Mouse (Mus musculus) embryonic facial prominence, embryonic 10.5 days (tissue): ENCODE measurements around the gene Mroh7. TPM values are rescaled to one million over a fixed set of nuclear protein-coding genes. Genes with fewer than 3 reads are reported as not detected.
A peak's percentile ranks its signal among the peaks of the same experiment; 100 is the strongest.

Source experiments
- DNase-seq: peaks from one replicate; pipeline ENCODE4 v3.0.0-alpha.2; 2017; ENCODE audit warnings: low spot score
- H3K27ac ChIP-seq: fragments of 300-500 bp; sonication (generic); replicated peaks from 2 replicates; pipeline ENCODE4 v1.5.1; 2016; ENCODE audit warnings: mild to moderate bottlenecking
- H3K27me3 ChIP-seq: fragments of 300-500 bp; sonication (generic); replicated peaks from 2 replicates; pipeline ENCODE4 v1.6.1; 2016; ENCODE audit warnings: low read depth, mild to moderate bottlenecking; ENCODE audit not compliant: poor library complexity, severe bottlenecking
- H3K36me3 ChIP-seq: fragments of 300-500 bp; sonication (generic); replicated peaks from 2 replicates; pipeline ENCODE4 v1.6.1; 2016; ENCODE audit warnings: mild to moderate bottlenecking, moderate library complexity
- H3K4me1 ChIP-seq: fragments of 300-500 bp; sonication (generic); 2 replicates; pipeline ENCODE4 v1.6.1; 2016
- H3K4me3 ChIP-seq: fragments of 300-500 bp; sonication (generic); 2 replicates; pipeline ENCODE4 v1.5.1; 2016; ENCODE audit warnings: mild to moderate bottlenecking, moderate library complexity
- H3K9me3 ChIP-seq: fragments of 300-500 bp; sonication (generic); 2 replicates; pipeline ENCODE4 v1.6.1; 2016; ENCODE audit warnings: mild to moderate bottlenecking
- WGBS: fragments of 180-500 bp; shearing (Covaris S2); methylation state at CpG from one replicate; pipeline ENCODE4 v1.1.7; 2016; 5-methylcytosine and 5-hydroxymethylcytosine counted together
- polyA plus RNA-seq: library from polyadenylated mRNA; unstranded; fragments of >200 nt; fragmentation: Nextera tagmentation; extraction: Ambion mirVana; gene quantifications from 2 replicates; pipeline ENCODE4 v1.2.1, GENCODE M21; 2016

The Mroh7 gene
- polyA plus RNA-seq, 1 experiment from 2014 or later, result 0.05 TPM

DNA sequence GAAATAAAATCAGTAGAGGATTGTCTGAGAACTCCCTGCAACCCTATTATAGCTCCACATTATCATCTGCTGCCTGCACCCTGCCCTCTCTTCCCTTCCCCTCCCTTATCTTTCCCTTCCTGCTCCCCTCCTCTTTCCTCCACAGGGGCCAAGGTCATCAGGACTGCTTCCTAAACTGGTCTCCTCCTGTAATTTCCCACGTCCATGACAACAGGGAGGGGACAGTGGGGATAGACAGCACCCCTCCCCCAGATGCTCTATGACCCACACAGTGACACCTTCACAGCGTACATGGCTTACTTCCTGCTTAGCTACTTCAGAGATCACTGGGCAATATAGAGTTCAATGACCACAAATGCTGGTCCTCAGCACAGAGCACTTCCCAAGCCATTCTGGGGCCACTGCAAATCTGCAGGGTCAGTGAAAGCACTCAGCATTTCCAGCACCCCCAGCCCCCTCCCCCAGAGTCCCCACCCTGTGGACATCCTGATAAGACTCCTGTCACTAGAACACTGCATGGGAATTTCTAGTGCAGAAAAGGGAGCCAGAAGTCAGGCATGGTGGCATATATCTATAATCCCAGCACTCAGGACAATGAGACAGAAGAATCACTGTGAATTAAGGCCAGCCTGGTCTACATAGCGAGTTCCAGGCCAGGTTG, 42.0 kb downstream of the Mroh7 start:
- no peak overlapping the region for H3K27ac ChIP-seq
- no peaks in the 10 kb centered on the region for H3K27me3 ChIP-seq
- no peak overlapping the region for H3K4me3 ChIP-seq
- no peaks in the 10 kb centered on the region; the same call in 1 of the 2 replicates for H3K9me3 ChIP-seq
- DNase-seq, result no peak
- H3K4me1 ChIP-seq, result peaks cover 8% of the 10 kb centered on the region; the same call in 1 of the 2 replicates
- no peaks in the 10 kb centered on the region for H3K36me3 ChIP-seq
- 52% methylated on average over 3 of the region's 3 CpGs for WGBS

DNA sequence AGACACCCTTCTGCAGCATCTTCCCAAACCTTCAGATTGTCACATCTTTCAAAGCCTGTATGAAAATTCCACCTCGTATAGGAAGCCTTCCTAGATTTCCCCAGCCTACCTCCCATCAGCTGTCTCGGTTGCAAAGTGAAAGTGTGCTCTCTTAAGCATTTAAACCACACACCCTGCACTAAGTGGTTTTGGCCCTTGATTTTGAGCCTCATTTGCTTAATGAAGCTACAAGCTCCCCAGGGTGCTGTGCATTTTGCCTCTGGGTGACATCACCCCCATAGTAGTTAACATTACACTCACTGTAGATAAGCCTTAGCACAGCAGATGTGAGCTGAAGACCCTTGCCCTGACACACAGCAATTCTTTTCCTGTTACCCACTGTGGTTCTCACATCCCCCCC, 49.8 kb downstream of the Mroh7 start:
- no peak overlapping the region for H3K27ac ChIP-seq
- H3K9me3 ChIP-seq, result no peaks in the 10 kb centered on the region; the same call in 1 of the 2 replicates
- 66% methylated on average over 2 of the region's 2 CpGs for WGBS
- no peak overlapping the region for H3K4me3 ChIP-seq
- H3K27me3 ChIP-seq, result no peaks in the 10 kb centered on the region
- peaks cover 9% of the 10 kb centered on the region for H3K4me1 ChIP-seq
- DNase-seq, result no peak
- H3K36me3 ChIP-seq, result peaks cover 16% of the 10 kb centered on the region

DNA sequence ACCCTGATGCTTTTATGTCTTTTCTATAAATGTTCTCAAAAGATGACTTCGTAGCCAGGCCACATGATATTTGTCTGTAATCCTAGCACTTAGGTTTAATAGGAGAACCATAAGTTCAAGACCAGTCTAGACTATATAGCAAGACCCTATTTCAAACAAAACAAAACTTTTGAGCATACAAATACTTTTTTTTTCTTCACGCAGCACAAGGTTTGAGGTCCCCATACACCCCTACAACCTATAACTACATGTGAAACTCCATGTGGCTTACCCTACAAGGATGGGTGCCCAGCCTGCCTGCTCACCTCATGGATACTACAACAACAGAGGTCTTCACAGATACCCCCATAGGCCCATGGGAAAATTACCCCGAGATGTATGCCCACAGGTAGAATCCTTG, 51.6 kb downstream of the Mroh7 start:
- H3K27me3 ChIP-seq, result no peaks in the 10 kb centered on the region
- H3K27ac ChIP-seq, result no peak overlapping the region
- DNase-seq, result no peak
- peaks cover 34% of the 10 kb centered on the region for H3K36me3 ChIP-seq
- H3K4me3 ChIP-seq, result peak overlapping the region; percentile 92
- H3K9me3 ChIP-seq, result no peaks in the 10 kb centered on the region
- H3K4me1 ChIP-seq, result peaks cover 9% of the 10 kb centered on the region
- 45% methylated on average over 3 of the region's 3 CpGs for WGBS

DNA sequence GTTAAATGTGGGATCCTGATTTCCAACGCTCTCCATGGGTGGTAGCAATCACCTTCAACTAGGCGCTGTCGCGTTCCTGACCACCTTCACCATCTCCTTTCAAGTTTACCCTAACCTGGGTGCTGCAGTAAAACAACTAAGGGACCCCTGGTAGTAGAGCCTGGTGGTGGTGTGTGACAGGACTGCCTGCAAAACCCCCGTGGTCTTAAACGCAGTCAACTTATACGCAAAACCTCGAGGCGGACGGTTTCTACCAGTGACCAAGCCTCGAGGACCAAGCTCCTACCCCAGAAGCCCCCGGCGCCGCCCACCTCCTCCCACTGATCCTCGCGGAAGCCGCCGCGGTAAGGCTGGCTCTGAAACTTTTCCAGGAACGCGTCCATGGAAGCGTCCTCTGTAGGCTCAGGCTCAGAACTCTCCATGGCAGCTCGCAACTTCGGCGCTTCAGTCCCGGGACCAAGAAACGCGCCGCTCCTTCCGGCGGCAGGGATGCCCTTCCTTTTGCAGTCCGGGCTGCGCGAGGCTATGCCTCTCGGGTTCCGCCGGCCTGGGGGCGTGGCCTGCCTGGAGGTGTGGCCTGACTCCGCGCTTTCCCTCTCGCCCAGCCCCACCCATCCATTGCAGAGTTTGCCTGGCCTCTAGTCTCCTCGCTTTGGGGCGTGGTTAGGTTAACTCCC, 52.1 kb downstream of the Mroh7 start, which contains the start of gene Ttc4:
Gene Ttc4 (minus strand): TSS at position 503 of the 677 bp plus-strand sequence.
- H3K36me3 ChIP-seq, result peaks cover 40% of the 10 kb centered on the region
- H3K9me3 ChIP-seq, result no peaks in the 10 kb centered on the region
- H3K27ac ChIP-seq, result peak within 1 kb of the TSS; percentile 87
- H3K4me3 ChIP-seq, result peak within 1 kb of the TSS; percentile 92
- no peaks in the 10 kb centered on the region for H3K27me3 ChIP-seq
- peaks cover 9% of the 10 kb centered on the region for H3K4me1 ChIP-seq
- peak; percentile 97 for DNase-seq
- under 1% methylated on average over 43 of the region's 43 CpGs for WGBS

DNA sequence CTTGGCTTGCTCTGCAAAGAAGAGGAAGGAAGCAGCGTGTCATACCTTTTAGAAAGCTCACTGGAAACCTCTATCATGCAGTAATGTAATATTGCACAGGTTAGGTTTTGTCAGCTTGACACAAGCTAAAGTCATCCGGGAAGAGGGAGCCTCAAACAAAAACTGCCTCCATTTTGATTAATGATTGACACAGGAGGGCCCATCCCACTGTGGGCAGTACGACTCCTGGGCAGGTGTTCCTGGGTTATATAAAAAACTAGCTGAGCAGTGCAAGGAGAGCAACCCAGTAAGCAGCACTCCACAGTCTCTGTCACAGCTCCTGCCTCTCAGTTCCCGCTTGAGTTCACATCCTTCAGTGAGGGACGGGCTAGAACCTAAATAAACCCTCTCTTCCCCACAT, 54.0 kb downstream of the Mroh7 start:
- no peaks in the 10 kb centered on the region for H3K9me3 ChIP-seq
- H3K36me3 ChIP-seq, result peaks cover 58% of the 10 kb centered on the region
- WGBS, result 94% methylated on average over 5 of the region's 5 CpGs
- DNase-seq, result no peak
- no peak overlapping the region for H3K4me3 ChIP-seq
- H3K4me1 ChIP-seq, result peaks cover 9% of the 10 kb centered on the region
- no peaks in the 10 kb centered on the region for H3K27me3 ChIP-seq
- no peak overlapping the region for H3K27ac ChIP-seq

DNA sequence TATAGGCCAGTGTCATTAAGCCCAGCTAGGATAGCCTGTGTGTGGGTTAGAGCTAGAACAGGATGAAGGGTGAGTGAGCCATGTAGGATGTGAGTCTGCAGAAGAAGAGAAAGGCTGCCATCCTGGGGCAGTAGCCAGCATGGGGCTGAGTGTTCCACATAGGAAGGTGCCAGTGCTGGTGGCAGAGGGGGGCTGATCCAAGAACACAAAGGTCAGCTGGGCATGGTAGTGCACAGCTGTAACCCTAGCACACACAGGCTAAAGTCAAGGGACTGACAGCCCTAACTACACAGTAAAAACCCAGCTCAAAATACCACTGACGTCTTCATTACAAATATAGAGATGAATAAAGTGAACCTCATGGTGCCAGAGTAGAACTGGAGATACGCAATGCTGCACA, 64.2 kb downstream of the Mroh7 start:
- Histone ChIP-seq H3K9me3 (no peaks in the 10 kb centered on the region), H3K36me3 (peaks cover 100% of the 10 kb centered on the region), H3K27ac (no peak overlapping the region), H3K4me1 (no peaks in the 10 kb centered on the region), H3K27me3 (no peaks in the 10 kb centered on the region), H3K4me3 (no peak overlapping the region)
- WGBS, result 88% methylated on average over 2 of the region's 2 CpGs
- no peak for DNase-seq

DNA sequence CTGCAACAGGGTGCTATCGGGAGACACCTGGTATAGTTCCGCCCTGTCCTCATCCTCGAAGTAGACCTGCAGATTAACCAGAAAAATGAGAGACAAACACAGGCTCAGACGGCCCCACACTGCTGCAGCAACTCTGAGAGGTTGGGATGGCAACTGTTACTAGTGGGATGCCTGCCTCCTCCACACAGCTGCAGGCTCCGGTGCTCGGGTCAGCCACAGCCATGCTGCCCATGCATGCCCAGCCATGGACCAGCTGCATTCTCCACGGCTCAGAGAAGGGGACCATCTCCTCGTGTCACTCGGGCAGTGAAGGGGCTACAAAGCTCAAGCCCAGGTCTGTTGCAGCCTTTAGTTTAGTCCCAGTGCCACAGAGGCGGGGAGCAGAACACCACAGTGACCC, 65.1 kb downstream of the Mroh7 start:
- H3K36me3 ChIP-seq, result peaks cover 100% of the 10 kb centered on the region
- no peak for DNase-seq
- 94% methylated on average over 10 of the region's 10 CpGs for WGBS

DNA sequence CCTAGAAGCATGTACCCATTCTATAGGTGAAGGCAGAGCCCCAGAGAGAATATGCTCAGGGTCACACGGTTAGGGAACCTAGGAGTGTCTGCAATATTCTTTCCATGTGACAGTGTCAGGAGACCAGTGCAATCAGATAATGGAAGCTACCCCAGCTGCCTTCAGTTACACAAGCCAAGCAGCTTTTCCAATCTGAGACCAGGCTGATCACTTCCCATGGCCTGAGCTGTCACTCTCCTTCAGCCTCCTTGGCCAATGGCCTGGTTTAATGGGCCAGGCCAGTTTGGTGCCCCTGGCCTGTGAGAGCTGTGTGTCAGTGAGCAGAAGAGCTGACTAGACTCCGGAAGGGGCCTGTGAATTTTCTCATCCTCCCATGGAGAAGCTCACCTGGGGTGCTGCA, 65.5 kb downstream of the Mroh7 start:
- Histone ChIP-seq H3K36me3 (peaks cover 100% of the 10 kb centered on the region), H3K27me3 (no peaks in the 10 kb centered on the region), H3K27ac (no peak overlapping the region), H3K4me3 (no peak overlapping the region), H3K4me1 (no peaks in the 10 kb centered on the region), H3K9me3 (no peaks in the 10 kb centered on the region)
- 93% methylated on average over 2 of the region's 2 CpGs for WGBS
- no peak for DNase-seq

More for the DNA sequence above, 65.1 kb downstream of the Mroh7 start:
- H3K27me3 ChIP-seq, result no peaks in the 10 kb centered on the region
- no peak overlapping the region for H3K27ac ChIP-seq
- H3K4me3 ChIP-seq, result no peak overlapping the region
- H3K9me3 ChIP-seq, result no peaks in the 10 kb centered on the region
- no peaks in the 10 kb centered on the region for H3K4me1 ChIP-seq

DNA sequence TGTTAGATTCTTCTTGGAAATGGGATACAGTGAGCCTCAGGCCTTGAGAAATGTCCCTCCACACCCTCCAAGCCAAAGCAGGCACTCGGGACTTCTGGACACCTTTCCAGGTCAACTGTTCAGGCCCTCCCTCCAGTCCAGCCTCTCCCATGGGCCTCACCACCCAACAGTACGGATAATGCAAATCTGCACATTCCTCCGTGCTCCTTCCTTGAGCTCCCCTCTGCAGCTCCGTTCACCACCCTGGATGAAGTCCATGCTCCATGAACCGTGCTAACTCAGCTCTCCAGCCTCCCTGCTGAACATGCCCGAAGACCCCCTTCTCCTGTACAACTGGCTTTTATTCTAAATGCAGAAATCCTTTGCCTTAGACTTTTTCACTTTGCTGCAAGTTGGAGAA, 66.0 kb downstream of the Mroh7 start:
- H3K36me3 ChIP-seq, result peaks cover 100% of the 10 kb centered on the region
- 94% methylated on average over 6 of the region's 6 CpGs for WGBS
- no peaks in the 10 kb centered on the region for H3K4me1 ChIP-seq
- no peaks in the 10 kb centered on the region for H3K27me3 ChIP-seq
- H3K4me3 ChIP-seq, result no peak overlapping the region
- no peak overlapping the region for H3K27ac ChIP-seq
- DNase-seq, result no peak
- no peaks in the 10 kb centered on the region for H3K9me3 ChIP-seq

DNA sequence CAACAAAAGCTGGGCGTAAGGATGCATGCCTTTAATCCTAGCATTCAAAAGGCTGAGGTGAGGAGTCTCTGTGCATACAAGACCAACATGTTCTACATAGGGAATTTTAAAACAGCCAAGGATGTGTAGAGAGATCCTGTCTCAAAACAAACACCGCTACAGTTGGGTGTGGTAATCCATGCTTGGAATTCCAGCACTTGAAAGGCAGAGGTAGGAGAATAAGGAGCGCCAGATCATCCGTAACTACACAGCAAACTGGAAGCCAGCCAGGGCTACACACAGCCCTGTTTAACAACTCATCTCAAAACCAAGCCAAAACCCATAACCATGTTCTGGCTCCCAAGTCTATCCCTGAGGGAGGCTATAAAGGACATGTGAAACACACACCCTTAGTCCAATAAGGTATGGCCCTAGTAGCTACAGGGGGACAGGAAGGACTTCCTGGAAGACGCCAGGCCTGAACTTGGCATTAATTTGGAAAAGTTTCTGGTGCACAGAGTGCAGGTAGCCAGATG, 66.7 kb downstream of the Mroh7 start:
- 94% methylated on average over 5 of the region's 5 CpGs for WGBS
- Histone ChIP-seq H3K4me3 (no peak overlapping the region), H3K27me3 (no peaks in the 10 kb centered on the region), H3K27ac (no peak overlapping the region), H3K9me3 (no peaks in the 10 kb centered on the region), H3K4me1 (no peaks in the 10 kb centered on the region), H3K36me3 (peaks cover 100% of the 10 kb centered on the region)
- no peak for DNase-seq

DNA sequence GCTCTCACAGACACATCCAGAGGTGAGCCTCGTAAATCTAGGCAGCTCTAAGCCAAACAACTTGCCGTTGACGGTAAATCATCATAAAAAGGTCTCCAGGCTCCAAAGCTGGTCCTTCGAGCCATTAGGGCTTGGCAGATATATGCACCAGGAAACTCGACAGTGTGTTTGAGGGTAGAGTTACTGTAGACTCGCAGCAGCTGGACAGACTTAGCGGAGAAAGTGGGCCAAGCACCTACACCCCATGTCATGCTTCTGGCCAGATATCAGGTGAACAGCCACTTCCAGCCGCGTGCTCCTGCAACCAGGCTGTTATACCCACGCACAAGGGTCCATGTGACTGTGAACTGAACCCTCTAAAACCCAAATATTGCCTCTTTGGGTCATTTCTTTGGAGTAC, 75.0 kb downstream of the Mroh7 start:
- no peak for DNase-seq
- 90% methylated on average over 10 of the region's 10 CpGs for WGBS
- H3K4me3 ChIP-seq, result no peak overlapping the region
- H3K27ac ChIP-seq, result no peak overlapping the region
- H3K9me3 ChIP-seq, result no peaks in the 10 kb centered on the region
- H3K4me1 ChIP-seq, result peaks cover 8% of the 10 kb centered on the region
- H3K27me3 ChIP-seq, result no peaks in the 10 kb centered on the region
- H3K36me3 ChIP-seq, result peaks cover 77% of the 10 kb centered on the region

DNA sequence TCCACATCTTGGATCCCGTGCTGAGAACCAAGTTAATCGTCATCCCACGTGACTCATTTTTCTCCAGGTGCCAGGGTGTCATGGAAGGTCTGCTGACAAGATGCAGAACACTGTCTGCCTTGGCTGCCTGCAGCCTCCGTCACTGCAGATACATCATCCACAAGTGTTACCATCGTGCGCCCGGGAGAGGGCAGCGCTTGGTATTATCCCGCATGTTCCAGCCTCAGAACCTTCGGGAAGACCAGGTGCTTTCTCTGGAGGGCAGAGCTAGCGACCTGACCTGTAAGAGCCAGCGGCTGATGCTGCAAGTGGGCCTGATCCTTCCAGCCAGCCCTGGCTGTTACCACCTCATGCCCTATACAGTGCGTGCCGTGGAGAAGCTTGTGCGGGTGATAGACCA, 77.7 kb downstream of the Mroh7 start:
- WGBS, result 93% methylated on average over 15 of the region's 15 CpGs

DNA sequence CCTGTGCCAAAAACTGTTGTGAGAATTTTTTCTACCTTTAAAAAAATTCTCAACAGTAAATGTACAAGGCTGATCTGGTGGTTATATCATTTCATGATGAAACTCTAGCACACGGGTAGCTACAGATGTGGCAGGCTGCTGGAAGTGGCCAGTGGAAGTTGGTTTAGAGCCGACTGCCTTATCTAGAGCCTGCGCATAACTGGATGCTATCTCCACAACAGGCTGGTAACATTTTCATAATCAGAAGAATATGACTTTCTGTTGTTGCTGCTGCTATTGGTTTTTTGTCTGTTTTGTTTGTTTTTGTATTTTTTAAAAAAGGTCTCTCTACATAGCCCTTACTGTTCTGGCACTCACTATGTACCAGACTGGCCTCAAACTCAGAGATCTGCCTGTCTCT, 78.2 kb downstream of the Mroh7 start:
- no peaks in the 10 kb centered on the region for H3K9me3 ChIP-seq
- no peak for DNase-seq
- H3K36me3 ChIP-seq, result peaks cover 48% of the 10 kb centered on the region
- WGBS, result 97% methylated on average over 3 of the region's 3 CpGs
- peaks cover 16% of the 10 kb centered on the region for H3K27me3 ChIP-seq
- no peak overlapping the region for H3K4me3 ChIP-seq
- H3K4me1 ChIP-seq, result peaks cover 12% of the 10 kb centered on the region
- H3K27ac ChIP-seq, result no peak overlapping the region

More for the DNA sequence above, 77.7 kb downstream of the Mroh7 start:
- DNase-seq, result no peak
- Histone ChIP-seq H3K4me3 (no peak overlapping the region), H3K36me3 (peaks cover 53% of the 10 kb centered on the region), H3K9me3 (no peaks in the 10 kb centered on the region), H3K27ac (no peak overlapping the region), H3K27me3 (peaks cover 11% of the 10 kb centered on the region), H3K4me1 (peaks cover 12% of the 10 kb centered on the region)
